Mouse (Mus musculus): ENCODE data around the gene Ghr. TPM values are rescaled to one million over a fixed set of nuclear protein-coding genes. Genes with fewer than 3 reads are reported as not detected.

Gene Ghr
- polyA plus RNA-seq, 1 experiment: 1.6 TPM

DNA sequence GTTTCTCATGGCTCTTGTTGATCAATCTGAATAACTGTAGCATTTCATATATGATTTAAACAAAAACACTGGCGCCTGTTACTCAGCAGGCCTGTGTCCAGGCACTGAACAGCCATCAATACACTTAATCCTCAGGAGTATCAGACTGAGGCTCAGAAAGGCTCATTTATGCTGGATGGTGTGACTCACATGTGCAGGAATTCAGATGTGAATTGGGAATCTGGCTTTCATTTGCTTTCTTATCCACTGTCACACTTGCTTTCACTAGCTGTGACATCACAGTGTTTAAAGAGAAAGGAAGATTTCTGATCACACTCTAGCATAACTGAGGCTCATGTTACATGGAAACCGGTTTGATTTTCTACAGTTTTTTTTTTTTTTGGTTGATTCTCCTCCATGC, 39.0 kb downstream of the Ghr start:
- no peak overlapping the region for H3K27ac ChIP-seq (ENCODE audit: insufficient read depth, low read length)
- H3K4me3 ChIP-seq (ENCODE audit: extremely low read depth, insufficient read depth, insufficient read length): no peak overlapping the region
- no peaks in the 10 kb centered on the region for H3K4me1 ChIP-seq (ENCODE audit: control insufficient read depth, insufficient read depth, insufficient read length)
- 86% methylated on average over 2 of the region's 2 CpGs for WGBS
- no peaks in the 10 kb centered on the region for H3K27me3 ChIP-seq (ENCODE audit: control insufficient read depth, insufficient read depth, low read length)
- no peak for DNase-seq (ENCODE audit: low read depth in 1 of 2, low spot score in 2 of 2)
- H3K36me3 ChIP-seq (ENCODE audit: control insufficient read depth, insufficient read depth, low read length): no peaks in the 10 kb centered on the region
- no peak for TF ChIP-seq POLR2A (IDR thresholded peaks at IDR 0.05; ENCODE audit: low read depth, low read length)
- no peak for TF ChIP-seq CTCF (IDR thresholded peaks at IDR 0.05; ENCODE audit: extremely low read depth, insufficient read depth, insufficient read length, insufficient replicate concordance)

DNA sequence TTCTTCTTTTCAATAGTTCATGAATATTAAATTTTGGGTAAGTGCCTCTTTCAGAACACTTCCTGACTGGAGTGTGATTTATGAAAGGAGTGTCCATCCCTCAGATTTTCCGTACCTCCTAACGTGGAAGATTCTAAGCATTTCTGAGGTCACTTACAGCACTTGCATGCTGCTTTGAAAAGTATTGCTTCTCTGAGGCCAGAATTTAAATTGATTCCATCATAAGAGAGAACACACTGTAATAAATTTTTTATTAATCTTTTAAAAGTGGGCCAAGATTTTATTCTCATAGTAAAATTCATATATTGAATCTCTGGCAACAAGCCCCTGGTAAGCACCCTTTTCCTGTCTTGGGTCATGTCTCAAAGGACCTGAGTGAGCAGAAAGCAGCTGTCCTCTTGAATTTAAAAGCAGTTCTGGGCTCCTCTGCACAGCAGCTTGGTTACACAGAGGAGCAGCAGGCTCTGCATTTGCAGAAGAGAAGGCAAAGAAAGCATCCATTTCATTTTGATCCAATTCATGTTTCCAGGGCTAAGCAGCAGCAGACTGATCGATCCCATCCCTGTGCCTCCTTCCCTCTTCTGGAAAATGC, 46.9 kb downstream of the Ghr start:
- H3K4me1 ChIP-seq (ENCODE audit: control insufficient read depth, insufficient read depth, insufficient read length): no peaks in the 10 kb centered on the region
- H3K27me3 ChIP-seq (ENCODE audit: control insufficient read depth, insufficient read depth, low read length): no peaks in the 10 kb centered on the region
- H3K27ac ChIP-seq (ENCODE audit: insufficient read depth, low read length): no peak overlapping the region
- H3K4me3 ChIP-seq (ENCODE audit: extremely low read depth, insufficient read depth, insufficient read length): no peak overlapping the region
- 73% methylated on average over 3 of the region's 3 CpGs for WGBS
- no peaks in the 10 kb centered on the region for H3K36me3 ChIP-seq (ENCODE audit: control insufficient read depth, insufficient read depth, low read length)
- no peak for DNase-seq (ENCODE audit: low read depth in 1 of 2, low spot score in 2 of 2)
- no peak for TF ChIP-seq POLR2A (IDR thresholded peaks at IDR 0.05; ENCODE audit: low read depth, low read length)
- TF ChIP-seq CTCF (IDR thresholded peaks at IDR 0.05; ENCODE audit: extremely low read depth, insufficient read depth, insufficient read length, insufficient replicate concordance): no peak

DNA sequence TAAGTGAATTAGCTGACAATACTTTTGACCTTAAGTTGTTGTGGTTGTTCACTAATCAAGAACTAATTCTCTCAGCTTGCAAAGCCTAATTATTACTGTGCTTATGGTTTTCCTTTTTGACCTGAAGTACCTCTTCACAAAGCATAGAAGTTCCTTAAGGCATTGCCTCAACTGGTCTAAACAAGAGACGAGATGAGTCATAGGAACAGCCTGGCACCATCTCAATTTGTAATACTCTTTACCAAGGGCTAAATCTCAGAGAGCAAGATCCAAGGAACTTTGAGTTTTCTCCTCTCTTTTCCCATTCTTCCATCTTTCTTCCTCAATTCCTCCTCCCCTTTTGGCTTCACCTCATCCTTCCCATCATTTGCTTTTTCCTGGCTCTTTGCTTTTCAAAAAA, 69.3 kb downstream of the Ghr start:
- 91% methylated on average over 1 of the region's 1 CpGs for WGBS

DNA sequence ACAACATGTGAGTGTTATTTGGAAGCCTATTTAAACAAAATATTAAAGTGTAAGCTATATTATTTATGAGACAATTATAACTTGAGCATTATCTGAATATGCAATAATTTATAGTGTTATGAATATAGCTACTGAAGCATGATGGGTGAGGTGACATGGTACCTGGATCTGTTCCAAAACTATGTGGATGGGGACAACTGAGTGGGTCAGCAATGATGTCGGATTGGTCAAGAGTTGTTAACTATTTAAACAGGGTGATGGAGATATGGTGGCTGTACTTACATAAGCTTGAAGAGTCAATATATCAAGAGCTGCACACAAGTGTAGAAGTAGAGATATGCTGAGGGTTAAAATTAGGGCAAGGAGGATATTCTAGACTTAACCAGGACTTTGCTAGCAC, 70.9 kb downstream of the Ghr start:
- no peak for TF ChIP-seq CTCF (IDR thresholded peaks at IDR 0.05; ENCODE audit: extremely low read depth, insufficient read depth, insufficient read length, insufficient replicate concordance)
- TF ChIP-seq POLR2A (IDR thresholded peaks at IDR 0.05; ENCODE audit: low read depth, low read length): no peak
- Histone ChIP-seq H3K4me1 (ENCODE audit: control insufficient read depth, insufficient read depth, insufficient read length) (no peaks in the 10 kb centered on the region), H3K36me3 (ENCODE audit: control insufficient read depth, insufficient read depth, low read length) (no peaks in the 10 kb centered on the region), H3K4me3 (ENCODE audit: extremely low read depth, insufficient read depth, insufficient read length) (no peak overlapping the region), H3K27ac (ENCODE audit: insufficient read depth, low read length) (no peak overlapping the region), H3K27me3 (ENCODE audit: control insufficient read depth, insufficient read depth, low read length) (no peaks in the 10 kb centered on the region)
- 82% methylated on average over 1 of the region's 1 CpGs for WGBS
- no peak for DNase-seq (ENCODE audit: low read depth in 1 of 2, low spot score in 2 of 2)

More for the DNA sequence above, 69.3 kb downstream of the Ghr start:
- Histone ChIP-seq H3K27me3 (ENCODE audit: control insufficient read depth, insufficient read depth, low read length) (no peaks in the 10 kb centered on the region), H3K4me1 (ENCODE audit: control insufficient read depth, insufficient read depth, insufficient read length) (no peaks in the 10 kb centered on the region), H3K4me3 (ENCODE audit: extremely low read depth, insufficient read depth, insufficient read length) (no peak overlapping the region), H3K36me3 (ENCODE audit: control insufficient read depth, insufficient read depth, low read length) (no peaks in the 10 kb centered on the region), H3K27ac (ENCODE audit: insufficient read depth, low read length) (no peak overlapping the region)
- no peak for DNase-seq (ENCODE audit: low read depth in 1 of 2, low spot score in 2 of 2)
- TF ChIP-seq CTCF (IDR thresholded peaks at IDR 0.05; ENCODE audit: extremely low read depth, insufficient read depth, insufficient read length, insufficient replicate concordance): no peak
- TF ChIP-seq POLR2A (IDR thresholded peaks at IDR 0.05; ENCODE audit: low read depth, low read length): no peak

DNA sequence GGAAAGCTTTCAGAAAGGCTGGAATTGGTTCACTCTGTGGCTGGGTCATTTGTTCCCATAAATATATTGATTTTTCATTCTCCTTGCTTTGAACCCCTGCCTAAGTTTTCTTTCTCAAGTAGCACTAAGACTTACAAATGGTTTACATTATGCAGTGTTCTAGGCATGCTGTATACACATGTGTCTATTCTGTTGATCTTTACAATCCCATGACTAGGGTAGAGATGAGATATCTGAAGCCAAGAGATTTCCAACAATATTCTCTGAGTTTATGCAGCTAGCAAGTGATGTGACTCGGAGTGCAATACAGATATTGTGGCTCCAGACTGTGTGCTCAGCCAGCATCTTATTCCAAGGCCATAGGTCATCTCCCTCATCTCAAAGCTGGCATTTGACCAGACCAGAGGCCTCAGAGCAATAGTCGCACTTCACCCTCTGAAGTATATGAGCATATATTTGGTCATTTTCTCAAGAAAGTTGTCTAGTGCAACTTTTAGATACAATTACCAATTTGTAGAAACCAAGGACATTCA, 71.6 kb downstream of the Ghr start:
- 82% methylated on average over 2 of the region's 2 CpGs for WGBS
- H3K36me3 ChIP-seq (ENCODE audit: control insufficient read depth, insufficient read depth, low read length): no peaks in the 10 kb centered on the region
- no peak for DNase-seq (ENCODE audit: low read depth in 1 of 2, low spot score in 2 of 2)
- no peak overlapping the region for H3K4me3 ChIP-seq (ENCODE audit: extremely low read depth, insufficient read depth, insufficient read length)
- no peak overlapping the region for H3K27ac ChIP-seq (ENCODE audit: insufficient read depth, low read length)
- H3K4me1 ChIP-seq (ENCODE audit: control insufficient read depth, insufficient read depth, insufficient read length): no peaks in the 10 kb centered on the region
- TF ChIP-seq CTCF (IDR thresholded peaks at IDR 0.05; ENCODE audit: extremely low read depth, insufficient read depth, insufficient read length, insufficient replicate concordance) (no peak), POLR2A (IDR thresholded peaks at IDR 0.05; ENCODE audit: low read depth, low read length) (no peak)
- no peaks in the 10 kb centered on the region for H3K27me3 ChIP-seq (ENCODE audit: control insufficient read depth, insufficient read depth, low read length)

DNA sequence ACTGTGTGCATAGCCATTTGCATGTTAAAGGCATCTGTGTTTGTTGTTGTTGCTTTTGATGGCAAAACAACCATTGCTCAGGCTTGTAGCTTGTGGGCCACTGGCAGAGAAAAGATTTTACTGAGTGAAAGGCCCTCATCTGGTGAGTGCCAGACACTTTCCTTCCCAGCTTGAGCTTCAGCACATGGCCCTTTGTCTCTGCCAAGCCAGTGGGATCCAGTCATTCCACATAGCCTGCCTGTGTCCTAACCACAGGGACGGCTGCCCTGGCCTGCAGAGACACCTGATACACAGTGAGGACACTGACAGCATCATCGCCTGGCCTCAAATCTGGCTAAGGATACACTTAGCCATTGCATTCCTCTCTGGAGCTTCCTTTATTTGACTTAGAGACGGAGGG, 74.2 kb downstream of the Ghr start:
- H3K27ac ChIP-seq (ENCODE audit: insufficient read depth, low read length): no peak overlapping the region
- DNase-seq (ENCODE audit: low read depth in 1 of 2, low spot score in 2 of 2): no peak
- no peaks in the 10 kb centered on the region for H3K27me3 ChIP-seq (ENCODE audit: control insufficient read depth, insufficient read depth, low read length)
- no peaks in the 10 kb centered on the region for H3K36me3 ChIP-seq (ENCODE audit: control insufficient read depth, insufficient read depth, low read length)
- WGBS: 81% methylated on average over 3 of the region's 3 CpGs
- no peak overlapping the region for H3K4me3 ChIP-seq (ENCODE audit: extremely low read depth, insufficient read depth, insufficient read length)
- TF ChIP-seq CTCF (IDR thresholded peaks at IDR 0.05; ENCODE audit: extremely low read depth, insufficient read depth, insufficient read length, insufficient replicate concordance): no peak
- H3K4me1 ChIP-seq (ENCODE audit: control insufficient read depth, insufficient read depth, insufficient read length): no peaks in the 10 kb centered on the region

DNA sequence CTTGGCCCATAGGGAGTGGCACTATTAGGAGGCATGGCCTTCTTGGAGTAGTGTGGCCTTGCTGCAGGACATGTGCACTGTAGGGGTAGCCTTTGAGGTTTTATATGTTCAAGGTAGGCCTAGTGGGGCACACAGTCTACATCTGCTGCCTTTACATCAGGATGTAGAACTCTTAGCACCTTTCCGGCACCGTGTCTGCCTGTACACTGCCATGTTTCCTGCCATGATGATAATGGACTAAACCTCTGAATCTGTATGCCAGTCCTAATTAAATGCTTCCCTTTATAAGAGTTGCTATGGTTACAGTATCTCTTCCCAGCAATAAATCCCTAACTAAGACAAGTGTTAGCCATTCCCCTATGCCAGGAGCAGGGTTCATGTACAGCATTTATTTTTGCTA, 76.0 kb downstream of the Ghr start:
- Histone ChIP-seq H3K27me3 (ENCODE audit: control insufficient read depth, insufficient read depth, low read length) (no peaks in the 10 kb centered on the region), H3K27ac (ENCODE audit: insufficient read depth, low read length) (no peak overlapping the region)
- 96% methylated on average over 2 of the region's 2 CpGs for WGBS

More for the DNA sequence above, 76.0 kb downstream of the Ghr start:
- DNase-seq (ENCODE audit: low read depth in 1 of 2, low spot score in 2 of 2): no peak
- H3K4me3 ChIP-seq (ENCODE audit: extremely low read depth, insufficient read depth, insufficient read length): no peak overlapping the region
- H3K4me1 ChIP-seq (ENCODE audit: control insufficient read depth, insufficient read depth, insufficient read length): no peaks in the 10 kb centered on the region
- no peaks in the 10 kb centered on the region for H3K36me3 ChIP-seq (ENCODE audit: control insufficient read depth, insufficient read depth, low read length)
- TF ChIP-seq CTCF (IDR thresholded peaks at IDR 0.05; ENCODE audit: extremely low read depth, insufficient read depth, insufficient read length, insufficient replicate concordance) (no peak), POLR2A (IDR thresholded peaks at IDR 0.05; ENCODE audit: low read depth, low read length) (no peak)
